Mouse (Mus musculus): ENCODE measurements at regions not wholly inside any gene's neighbourhood (a gene's known extent, or its start where the extent isn't known, plus 50 kb on each side); places are given as distances from the start of the nearest gene placed in this dataset.

DNA sequence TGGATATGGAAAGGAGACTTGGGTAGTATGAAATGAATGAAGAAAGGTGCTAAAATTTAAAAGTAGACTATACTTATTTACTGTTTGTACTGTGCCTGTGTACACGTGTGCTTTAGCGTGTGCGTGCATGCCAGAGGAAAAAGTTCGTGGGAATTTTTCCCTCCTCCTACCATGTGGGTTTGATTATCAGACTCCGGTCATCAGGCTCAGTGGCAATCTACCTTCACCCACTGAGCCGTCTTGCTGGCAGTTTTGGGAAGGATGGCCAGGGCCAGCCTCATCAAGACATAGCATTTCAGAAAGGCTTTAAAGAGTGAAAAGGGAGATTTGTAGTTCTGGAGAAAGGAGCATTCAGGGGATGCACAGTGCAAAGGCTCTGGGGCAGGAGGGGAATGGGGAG, 87.0 kb upstream of the Tpm1 start:
- H3K4me2 ChIP-seq (ENCODE audit: low read depth): no peak overlapping the region
- H3K36me3 ChIP-seq (ENCODE audit: control insufficient read depth, insufficient read depth): no peaks in the 10 kb centered on the region
- TF ChIP-seq MYOD1 (IDR thresholded peaks at IDR 0.05; ENCODE audit: control insufficient read depth in 1 of 3, insufficient read length in 2 of 3, low read depth in 2 of 3) (no peak), E2F4 (IDR thresholded peaks at IDR 0.05; ENCODE audit: insufficient read depth) (no peak), TCF12 (IDR thresholded peaks at IDR 0.05; ENCODE audit: insufficient read depth, poor library complexity, severe bottlenecking) (no peak), CEBPB (IDR thresholded peaks at IDR 0.05; ENCODE audit: insufficient read depth, poor library complexity, severe bottlenecking) (no peak), MAX (IDR thresholded peaks at IDR 0.05; ENCODE audit: low read depth) (no peak), TCF3 (IDR thresholded peaks at IDR 0.05; ENCODE audit: insufficient read length, low read depth) (no peak), USF1 (IDR thresholded peaks at IDR 0.05; ENCODE audit: low read depth) (no peak), POLR2AphosphoS2 (IDR thresholded peaks at IDR 0.05; ENCODE audit: insufficient read length, low read depth) (no peak), POLR2A (IDR thresholded peaks at IDR 0.05; ENCODE audit: insufficient read length, low read depth) (no peak), MYOG (IDR thresholded peaks at IDR 0.05; ENCODE audit: control insufficient read depth in 1 of 3, insufficient read depth in 1 of 3, insufficient read length in 2 of 3, low read depth in 2 of 3) (no peak), REST (IDR thresholded peaks at IDR 0.05; ENCODE audit: insufficient read depth, insufficient read length) (no peak), SRF (IDR thresholded peaks at IDR 0.05; ENCODE audit: control insufficient read depth, insufficient read length, low read depth) (no peak)
- no peak overlapping the region for H3ac ChIP-seq (ENCODE audit: control insufficient read depth, insufficient read length)
- H3K79me2 ChIP-seq (ENCODE audit: control insufficient read depth, insufficient read depth): no peaks in the 10 kb centered on the region
- no peak overlapping the region for H3K4me3 ChIP-seq
- H3K27me3 ChIP-seq (ENCODE audit: control insufficient read depth, insufficient read depth, insufficient read length): no peaks in the 10 kb centered on the region

GRCm38 (mm10) chr9:67134378-67134777, 85.2 kb upstream of the Tpm1 start:
- Histone ChIP-seq H3K79me2 (ENCODE audit: control insufficient read depth, insufficient read depth) (no peaks in the 10 kb centered on the region), H3K4me3 (no peak overlapping the region), H3ac (ENCODE audit: control insufficient read depth, insufficient read length) (no peak overlapping the region), H3K36me3 (ENCODE audit: control insufficient read depth, insufficient read depth) (no peaks in the 10 kb centered on the region), H3K27me3 (ENCODE audit: control insufficient read depth, insufficient read depth, insufficient read length) (no peaks in the 10 kb centered on the region), H3K4me2 (ENCODE audit: low read depth) (no peak overlapping the region)
- TF ChIP-seq MYOD1 (IDR thresholded peaks at IDR 0.05; ENCODE audit: control insufficient read depth in 1 of 3, insufficient read length in 2 of 3, low read depth in 2 of 3) (no peak), REST (IDR thresholded peaks at IDR 0.05; ENCODE audit: insufficient read depth, insufficient read length) (no peak), E2F4 (IDR thresholded peaks at IDR 0.05; ENCODE audit: insufficient read depth) (no peak), SRF (IDR thresholded peaks at IDR 0.05; ENCODE audit: control insufficient read depth, insufficient read length, low read depth) (no peak), CEBPB (IDR thresholded peaks at IDR 0.05; ENCODE audit: insufficient read depth, poor library complexity, severe bottlenecking) (no peak), POLR2AphosphoS2 (IDR thresholded peaks at IDR 0.05; ENCODE audit: insufficient read length, low read depth) (no peak)

- no peak overlapping the region for H3ac ChIP-seq (ENCODE audit: control insufficient read depth, insufficient read length)
- H3K27me3 ChIP-seq (ENCODE audit: control insufficient read depth, insufficient read depth, insufficient read length): no peaks in the 10 kb centered on the region
- no peak overlapping the region for H3K4me2 ChIP-seq (ENCODE audit: low read depth)
- no peaks in the 10 kb centered on the region for H3K36me3 ChIP-seq (ENCODE audit: control insufficient read depth, insufficient read depth)
- no peaks in the 10 kb centered on the region for H3K79me2 ChIP-seq (ENCODE audit: control insufficient read depth, insufficient read depth)
- no peak for TF ChIP-seq CEBPB (IDR thresholded peaks at IDR 0.05; ENCODE audit: insufficient read depth, poor library complexity, severe bottlenecking)
- no peak for TF ChIP-seq MYOD1 (IDR thresholded peaks at IDR 0.05; ENCODE audit: control insufficient read depth in 1 of 3, insufficient read length in 2 of 3, low read depth in 2 of 3)
- TF ChIP-seq MYOG (IDR thresholded peaks at IDR 0.05; ENCODE audit: control insufficient read depth in 1 of 3, insufficient read depth in 1 of 3, insufficient read length in 2 of 3, low read depth in 2 of 3): no peak
- TF ChIP-seq TCF3 (IDR thresholded peaks at IDR 0.05; ENCODE audit: insufficient read length, low read depth): no peak
- no peak for TF ChIP-seq SRF (IDR thresholded peaks at IDR 0.05; ENCODE audit: control insufficient read depth, insufficient read length, low read depth)
- TF ChIP-seq E2F4 (IDR thresholded peaks at IDR 0.05; ENCODE audit: insufficient read depth): no peak
- TF ChIP-seq POLR2AphosphoS2 (IDR thresholded peaks at IDR 0.05; ENCODE audit: insufficient read length, low read depth): no peak
- no peak for TF ChIP-seq REST (IDR thresholded peaks at IDR 0.05; ENCODE audit: insufficient read depth, insufficient read length)
- no peak for TF ChIP-seq MAX (IDR thresholded peaks at IDR 0.05; ENCODE audit: low read depth)
- TF ChIP-seq POLR2A (IDR thresholded peaks at IDR 0.05; ENCODE audit: insufficient read length, low read depth): no peak
- no peak for TF ChIP-seq TCF12 (IDR thresholded peaks at IDR 0.05; ENCODE audit: insufficient read depth, poor library complexity, severe bottlenecking)
- TF ChIP-seq USF1 (IDR thresholded peaks at IDR 0.05; ENCODE audit: low read depth): no peak
- H3K4me3 ChIP-seq: no peak overlapping the region
These were observed 83.2 kb upstream of the Tpm1 start for GRCm38 (mm10) chr9:67132370-67132769.

DNA sequence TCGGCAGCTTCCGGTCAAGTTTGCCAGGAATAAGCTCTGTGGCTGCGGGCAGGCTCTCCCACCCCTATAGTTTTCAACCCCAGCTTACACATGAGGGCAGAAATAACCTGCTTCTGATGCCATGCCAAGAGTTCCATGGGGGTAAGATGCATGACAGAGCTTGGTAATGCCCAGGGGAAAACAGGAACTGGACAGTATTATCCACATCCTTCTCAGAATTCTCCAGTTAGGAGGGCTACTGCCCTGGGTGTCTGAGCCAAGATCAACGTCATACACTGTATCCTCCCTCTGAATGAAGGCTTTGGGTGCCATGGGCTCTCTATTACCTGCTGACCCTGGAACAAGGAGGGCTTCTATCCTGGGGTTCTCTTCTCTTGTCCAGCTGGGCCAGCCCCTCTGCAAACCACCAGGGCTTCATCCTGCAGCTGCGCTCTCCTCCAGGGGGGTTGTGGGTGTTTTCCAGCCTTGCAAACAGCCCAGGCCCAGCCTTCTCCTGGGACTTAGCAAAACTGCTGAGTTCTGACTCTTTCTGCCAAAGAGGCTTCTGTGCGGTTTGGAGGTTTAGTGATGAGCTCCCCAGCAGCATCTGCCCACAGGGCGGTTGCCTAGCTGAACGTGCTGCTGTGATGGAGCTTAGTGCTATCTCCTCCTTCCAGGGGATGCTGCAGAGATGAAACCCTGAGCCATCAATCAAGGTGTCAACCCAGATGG, 81.7 kb upstream of the Tpm1 start:
- Histone ChIP-seq H3K4me2 (ENCODE audit: low read depth) (peak overlapping the region; percentile 12), H3K4me3 (no peak overlapping the region), H3ac (ENCODE audit: control insufficient read depth, insufficient read length) (no peak overlapping the region), H3K79me2 (ENCODE audit: control insufficient read depth, insufficient read depth) (no peaks in the 10 kb centered on the region), H3K27me3 (ENCODE audit: control insufficient read depth, insufficient read depth, insufficient read length) (no peaks in the 10 kb centered on the region), H3K36me3 (ENCODE audit: control insufficient read depth, insufficient read depth) (no peaks in the 10 kb centered on the region)
- no peak for TF ChIP-seq REST (IDR thresholded peaks at IDR 0.05; ENCODE audit: insufficient read depth, insufficient read length)
- no peak for TF ChIP-seq TCF3 (IDR thresholded peaks at IDR 0.05; ENCODE audit: insufficient read length, low read depth)
- no peak for TF ChIP-seq CEBPB (IDR thresholded peaks at IDR 0.05; ENCODE audit: insufficient read depth, poor library complexity, severe bottlenecking)
- TF ChIP-seq TCF12 (IDR thresholded peaks at IDR 0.05; ENCODE audit: insufficient read depth, poor library complexity, severe bottlenecking): no peak
- no peak for TF ChIP-seq SRF (IDR thresholded peaks at IDR 0.05; ENCODE audit: control insufficient read depth, insufficient read length, low read depth)
- TF ChIP-seq USF1 (IDR thresholded peaks at IDR 0.05; ENCODE audit: low read depth): no peak
- no peak for TF ChIP-seq POLR2AphosphoS2 (IDR thresholded peaks at IDR 0.05; ENCODE audit: insufficient read length, low read depth)
- peak in 1 of 3 experiments; percentile 3 for TF ChIP-seq MYOD1 (IDR thresholded peaks at IDR 0.05; ENCODE audit: control insufficient read depth in 1 of 3, insufficient read length in 2 of 3, low read depth in 2 of 3)
